Mouse (Mus musculus): ENCODE results near the gene Nfix. TPM values are rescaled to one million over a fixed set of nuclear protein-coding genes. Genes with fewer than 3 reads are reported as not detected.

The Nfix gene
- polyA plus RNA-seq, 1 experiment from 2014 or later = 28.7 TPM

DNA sequence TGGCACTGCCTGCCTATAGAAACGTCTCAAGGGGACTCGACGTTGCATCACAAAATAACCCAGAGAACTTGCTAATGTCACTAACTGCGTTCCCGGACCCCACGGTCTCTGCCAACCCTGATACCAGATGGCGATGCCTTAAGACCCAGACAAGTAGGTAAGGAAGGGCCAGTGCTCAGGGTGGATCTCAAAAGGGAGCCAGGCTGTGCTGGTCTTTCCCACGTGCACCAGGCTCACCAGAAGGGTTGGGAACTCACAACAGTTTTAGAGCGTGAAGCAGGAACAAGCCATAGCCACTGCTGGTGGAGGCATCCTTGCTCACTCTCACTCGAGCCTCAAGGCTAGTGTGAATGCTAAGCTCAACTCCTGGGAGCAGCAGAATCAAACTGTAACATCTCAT lies 32.9 kb downstream of the Nfix start:
- Histone ChIP-seq H3K4me1 (peaks cover 35% of the 10 kb centered on the region), H3K4me2 (no peak overlapping the region), H3K36me3 (peaks cover 15% of the 10 kb centered on the region; the same call in 1 of the 2 replicates), H3K4me3 (replicated peaks) (no peak overlapping the region), H3K9me3 (no peaks in the 10 kb centered on the region), H3K27ac (no peak overlapping the region), H3K27me3 (replicated peaks) (0 out of 2 replicates have a peak, but pooled peaks cover 6% of the 10 kb centered on the region), H3K9ac (no peak overlapping the region)
- ATAC-seq (ENCODE audit: insufficient read depth, low FRiP score, low read depth) = no peak
- 83% methylated on average over 10 of the region's 10 CpGs for WGBS

- Histone ChIP-seq H3K4me3 (replicated peaks) (no peak overlapping the region), H3K27me3 (replicated peaks) (0 out of 2 replicates have a peak, but pooled peaks cover 5% of the 10 kb centered on the region), H3K4me2 (no peak overlapping the region), H3K9ac (no peak overlapping the region), H3K4me1 (peaks cover 27% of the 10 kb centered on the region), H3K27ac (peak overlapping the region; percentile 11; the same call in 1 of the 2 replicates), H3K36me3 (peaks cover 15% of the 10 kb centered on the region; the same call in 1 of the 2 replicates), H3K9me3 (no peaks in the 10 kb centered on the region)
- 65% methylated on average over 9 of the region's 9 CpGs for WGBS
- no peak for ATAC-seq (ENCODE audit: insufficient read depth, low FRiP score, low read depth)
Measured at GRCm38 (mm10) chr8:84766422-84766821, 33.7 kb downstream of the Nfix start.

DNA sequence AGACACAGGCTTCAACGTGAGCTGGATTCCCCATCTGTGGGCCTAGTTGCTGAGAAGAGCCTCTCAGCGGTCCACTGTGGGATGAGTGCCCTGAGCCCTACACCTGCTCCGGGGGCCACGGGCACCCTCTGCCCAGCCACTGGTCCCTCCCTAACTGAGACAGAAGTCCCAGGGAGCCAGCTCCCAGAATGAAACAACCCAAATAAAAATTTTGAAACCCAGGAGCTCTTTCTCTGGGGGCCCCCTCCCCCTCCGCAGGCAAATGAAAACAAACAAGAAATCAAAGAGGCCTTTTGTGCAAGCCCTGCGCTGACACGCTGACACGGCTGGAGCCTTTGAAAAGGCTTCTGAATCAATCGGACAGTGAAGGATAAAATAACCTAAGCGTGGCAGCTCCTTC lies 34.5 kb downstream of the Nfix start:
- H3K9me3 ChIP-seq = no peaks in the 10 kb centered on the region
- no peak overlapping the region for H3K4me3 ChIP-seq (replicated peaks)
- H3K36me3 ChIP-seq = peaks cover 11% of the 10 kb centered on the region; the same call in 1 of the 2 replicates
- H3K4me1 ChIP-seq = peaks cover 21% of the 10 kb centered on the region
- no peak for ATAC-seq (ENCODE audit: insufficient read depth, low FRiP score, low read depth)
- H3K4me2 ChIP-seq = no peak overlapping the region
- WGBS = 40% methylated on average over 10 of the region's 10 CpGs
- H3K27me3 ChIP-seq (replicated peaks) = no peaks in the 10 kb centered on the region
- H3K27ac ChIP-seq = peak overlapping the region; percentile 11; the same call in 1 of the 2 replicates
- no peak overlapping the region for H3K9ac ChIP-seq

DNA sequence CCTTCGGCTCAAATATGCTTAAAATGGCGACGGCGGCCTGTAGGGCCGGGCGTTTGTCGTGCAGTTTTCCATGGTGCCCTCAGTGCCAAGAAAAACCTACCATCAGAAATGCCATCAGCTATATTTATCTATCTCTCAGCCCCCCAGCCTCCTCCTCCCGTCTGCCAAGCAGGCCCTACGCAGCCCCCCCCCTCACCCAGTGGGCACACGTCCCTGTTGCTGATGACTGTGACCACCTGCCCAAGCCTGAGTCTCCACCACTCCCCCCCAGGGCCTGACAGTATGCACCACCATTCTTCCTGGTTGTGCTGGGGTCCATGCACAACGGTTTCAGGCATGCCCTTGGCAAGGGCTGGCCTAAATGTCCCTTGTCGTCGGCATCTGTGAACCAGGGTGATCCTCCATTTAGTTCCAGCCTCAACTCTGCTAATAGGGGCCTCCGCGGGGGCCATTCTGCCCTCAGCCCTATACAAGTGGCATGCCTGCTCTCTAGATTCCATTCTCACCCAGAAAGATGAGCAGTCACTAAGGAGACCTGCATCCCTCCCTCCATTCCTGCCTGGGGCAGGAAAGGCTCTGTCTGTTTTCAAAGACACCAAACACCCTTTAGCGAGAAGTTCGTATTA lies 35.2 kb downstream of the Nfix start:
- H3K9ac ChIP-seq = no peak overlapping the region
- no peak for ATAC-seq (ENCODE audit: insufficient read depth, low FRiP score, low read depth)
- no peak overlapping the region for H3K27ac ChIP-seq
- no peak overlapping the region for H3K4me2 ChIP-seq
- no peak overlapping the region for H3K4me3 ChIP-seq (replicated peaks)
- H3K9me3 ChIP-seq = no peaks in the 10 kb centered on the region
- H3K27me3 ChIP-seq (replicated peaks) = no peaks in the 10 kb centered on the region
- peaks cover 18% of the 10 kb centered on the region for H3K4me1 ChIP-seq
- WGBS = 82% methylated on average over 17 of the region's 17 CpGs
- peaks cover 11% of the 10 kb centered on the region; the same call in 1 of the 2 replicates for H3K36me3 ChIP-seq

- no peak overlapping the region for H3K27ac ChIP-seq
- no peak overlapping the region for H3K9ac ChIP-seq
- 57% methylated on average over 4 of the region's 4 CpGs for WGBS
- H3K36me3 ChIP-seq = peaks cover 11% of the 10 kb centered on the region; the same call in 1 of the 2 replicates
- no peak overlapping the region for H3K4me2 ChIP-seq
- H3K4me1 ChIP-seq = peaks cover 17% of the 10 kb centered on the region
- peak; percentile 67 for ATAC-seq (ENCODE audit: insufficient read depth, low FRiP score, low read depth)
- H3K9me3 ChIP-seq = no peaks in the 10 kb centered on the region
- H3K4me3 ChIP-seq (replicated peaks) = no peak overlapping the region
- no peaks in the 10 kb centered on the region for H3K27me3 ChIP-seq (replicated peaks)
Measured at GRCm38 (mm10) chr8:84764100-84764499, 36.0 kb downstream of the Nfix start.

GRCm38 (mm10) chr8:84760901-84761300 lies 39.2 kb downstream of the Nfix start:
- Histone ChIP-seq H3K4me1 (peaks cover 18% of the 10 kb centered on the region), H3K36me3 (no peaks in the 10 kb centered on the region), H3K9me3 (no peaks in the 10 kb centered on the region), H3K27me3 (replicated peaks) (no peaks in the 10 kb centered on the region), H3K27ac (no peak overlapping the region), H3K4me2 (no peak overlapping the region), H3K9ac (no peak overlapping the region), H3K4me3 (replicated peaks) (no peak overlapping the region)
- ATAC-seq (ENCODE audit: insufficient read depth, low FRiP score, low read depth) = no peak
- 59% methylated on average over 2 of the region's 2 CpGs for WGBS

DNA sequence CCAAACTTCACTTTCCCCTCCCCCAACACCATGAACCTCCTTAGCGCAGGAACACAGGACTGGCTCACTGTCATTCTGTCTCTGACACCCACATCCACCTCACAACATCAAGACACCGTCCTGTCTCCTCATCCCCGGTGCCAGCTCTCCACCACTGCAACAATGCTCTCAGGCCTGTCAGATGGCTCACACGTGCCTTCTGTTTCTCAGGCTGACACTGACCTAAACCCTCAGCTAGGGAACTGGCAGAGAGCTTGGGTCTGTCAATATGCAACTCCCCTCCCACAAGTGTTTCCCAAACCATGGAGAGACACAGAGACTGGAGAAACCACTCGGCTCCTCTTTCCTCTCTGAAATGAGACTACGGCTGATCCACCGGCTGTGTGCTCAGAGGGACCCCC lies 39.7 kb downstream of the Nfix start:
- no peaks in the 10 kb centered on the region for H3K36me3 ChIP-seq
- H3K9ac ChIP-seq = no peak overlapping the region
- no peak overlapping the region for H3K4me2 ChIP-seq
- H3K27ac ChIP-seq = no peak overlapping the region
- no peaks in the 10 kb centered on the region for H3K9me3 ChIP-seq
- H3K4me3 ChIP-seq (replicated peaks) = no peak overlapping the region
- H3K4me1 ChIP-seq = peaks cover 13% of the 10 kb centered on the region
- no peaks in the 10 kb centered on the region for H3K27me3 ChIP-seq (replicated peaks)
- no peak for ATAC-seq (ENCODE audit: insufficient read depth, low FRiP score, low read depth)
- 68% methylated on average over 7 of the region's 7 CpGs for WGBS

DNA sequence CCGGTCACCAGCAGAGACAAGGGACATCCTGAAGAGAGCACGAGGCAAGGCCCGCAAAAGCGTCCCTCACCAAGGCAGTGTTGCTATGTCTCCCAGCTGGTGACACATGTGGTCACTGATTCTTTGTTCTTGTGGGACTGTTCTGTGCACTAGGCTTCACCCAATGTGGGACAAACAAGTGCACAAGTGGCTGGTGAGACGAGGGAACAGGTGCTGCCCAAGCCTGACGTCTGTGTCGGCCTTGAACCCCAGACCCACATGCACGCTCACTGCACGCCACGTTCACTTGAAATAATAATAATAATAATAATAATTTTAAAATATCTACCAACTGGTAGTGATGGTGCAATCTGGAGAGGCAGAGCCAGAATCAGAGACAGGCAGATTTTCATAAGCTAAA lies 40.4 kb downstream of the Nfix start:
- no peak overlapping the region for H3K4me3 ChIP-seq (replicated peaks)
- H3K4me2 ChIP-seq = no peak overlapping the region
- 87% methylated on average over 10 of the region's 10 CpGs for WGBS
- H3K9me3 ChIP-seq = no peaks in the 10 kb centered on the region
- H3K4me1 ChIP-seq = peaks cover 12% of the 10 kb centered on the region; the same call in 1 of the 2 replicates
- no peak overlapping the region for H3K27ac ChIP-seq
- H3K9ac ChIP-seq = no peak overlapping the region
- ATAC-seq (ENCODE audit: insufficient read depth, low FRiP score, low read depth) = no peak
- H3K36me3 ChIP-seq = no peaks in the 10 kb centered on the region
- H3K27me3 ChIP-seq (replicated peaks) = no peaks in the 10 kb centered on the region

DNA sequence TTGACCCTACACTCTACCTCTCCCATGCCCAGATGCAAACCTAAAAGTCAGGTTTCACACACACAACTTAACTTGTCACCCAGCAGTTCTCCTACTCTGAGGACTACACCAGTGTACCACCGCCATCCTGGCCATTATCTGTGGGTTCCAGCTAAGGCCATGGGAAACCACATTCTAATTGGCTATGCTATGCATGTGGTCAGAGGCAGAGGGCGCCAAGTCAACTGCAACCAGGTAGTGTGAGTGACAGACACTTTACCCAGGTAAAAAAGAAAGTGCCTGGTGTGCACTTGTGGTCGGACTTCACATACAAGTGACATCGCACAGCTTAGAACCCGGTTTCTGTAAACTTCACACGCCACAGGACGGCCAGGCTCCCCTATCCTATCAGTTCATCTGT lies 41.0 kb downstream of the Nfix start:
- ATAC-seq (ENCODE audit: insufficient read depth, low FRiP score, low read depth) = peak; percentile 44; the same call in 1 of the 2 replicates

GRCm38 (mm10) chr8:84758308-84758707 lies 41.8 kb downstream of the Nfix start:
- Histone ChIP-seq H3K9ac (no peak overlapping the region), H3K27ac (no peak overlapping the region), H3K4me3 (replicated peaks) (no peak overlapping the region), H3K27me3 (replicated peaks) (no peaks in the 10 kb centered on the region), H3K4me2 (no peak overlapping the region), H3K9me3 (no peaks in the 10 kb centered on the region), H3K36me3 (no peaks in the 10 kb centered on the region), H3K4me1 (peaks cover 12% of the 10 kb centered on the region; the same call in 1 of the 2 replicates)
- 96% methylated on average over 3 of the region's 3 CpGs for WGBS
- no peak for ATAC-seq (ENCODE audit: insufficient read depth, low FRiP score, low read depth)

More for the DNA sequence above, 41.0 kb downstream of the Nfix start:
- H3K27me3 ChIP-seq (replicated peaks) = no peaks in the 10 kb centered on the region
- no peaks in the 10 kb centered on the region for H3K36me3 ChIP-seq
- H3K4me2 ChIP-seq = no peak overlapping the region
- no peak overlapping the region for H3K27ac ChIP-seq
- no peaks in the 10 kb centered on the region for H3K9me3 ChIP-seq
- no peak overlapping the region for H3K4me3 ChIP-seq (replicated peaks)
- 59% methylated on average over 7 of the region's 7 CpGs for WGBS
- no peak overlapping the region for H3K9ac ChIP-seq
- H3K4me1 ChIP-seq = peaks cover 12% of the 10 kb centered on the region; the same call in 1 of the 2 replicates

DNA sequence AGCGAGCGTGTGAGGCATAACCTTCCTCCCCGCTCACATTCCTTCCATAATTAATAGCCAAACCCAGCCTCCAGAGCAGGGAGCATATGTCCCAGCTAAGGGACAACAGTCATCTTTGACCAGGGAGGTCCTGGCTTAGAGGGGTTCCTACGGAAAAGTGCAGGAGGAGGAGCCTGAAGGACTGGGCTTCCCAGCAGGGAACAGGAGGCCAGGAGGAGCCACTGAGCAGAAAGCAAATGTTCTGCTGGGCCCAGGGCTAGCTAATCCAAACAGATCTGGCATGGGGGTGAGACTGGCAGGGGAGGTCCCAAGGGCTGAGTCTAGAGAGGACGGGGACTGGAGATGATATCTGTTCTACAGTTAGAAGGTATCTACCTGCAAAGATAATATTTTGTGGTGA lies 42.6 kb downstream of the Nfix start:
- H3K9me3 ChIP-seq = no peaks in the 10 kb centered on the region
- no peak for ATAC-seq (ENCODE audit: insufficient read depth, low FRiP score, low read depth)
- 34% methylated on average over 5 of the region's 5 CpGs for WGBS
- H3K27me3 ChIP-seq (replicated peaks) = no peaks in the 10 kb centered on the region
- H3K9ac ChIP-seq = no peak overlapping the region
- peaks cover 12% of the 10 kb centered on the region; the same call in 1 of the 2 replicates for H3K4me1 ChIP-seq
- H3K4me2 ChIP-seq = no peak overlapping the region
- no peak overlapping the region for H3K27ac ChIP-seq
- 0 out of 2 replicates have a peak, but pooled peaks cover 4% of the 10 kb centered on the region for H3K36me3 ChIP-seq
- no peak overlapping the region for H3K4me3 ChIP-seq (replicated peaks)

DNA sequence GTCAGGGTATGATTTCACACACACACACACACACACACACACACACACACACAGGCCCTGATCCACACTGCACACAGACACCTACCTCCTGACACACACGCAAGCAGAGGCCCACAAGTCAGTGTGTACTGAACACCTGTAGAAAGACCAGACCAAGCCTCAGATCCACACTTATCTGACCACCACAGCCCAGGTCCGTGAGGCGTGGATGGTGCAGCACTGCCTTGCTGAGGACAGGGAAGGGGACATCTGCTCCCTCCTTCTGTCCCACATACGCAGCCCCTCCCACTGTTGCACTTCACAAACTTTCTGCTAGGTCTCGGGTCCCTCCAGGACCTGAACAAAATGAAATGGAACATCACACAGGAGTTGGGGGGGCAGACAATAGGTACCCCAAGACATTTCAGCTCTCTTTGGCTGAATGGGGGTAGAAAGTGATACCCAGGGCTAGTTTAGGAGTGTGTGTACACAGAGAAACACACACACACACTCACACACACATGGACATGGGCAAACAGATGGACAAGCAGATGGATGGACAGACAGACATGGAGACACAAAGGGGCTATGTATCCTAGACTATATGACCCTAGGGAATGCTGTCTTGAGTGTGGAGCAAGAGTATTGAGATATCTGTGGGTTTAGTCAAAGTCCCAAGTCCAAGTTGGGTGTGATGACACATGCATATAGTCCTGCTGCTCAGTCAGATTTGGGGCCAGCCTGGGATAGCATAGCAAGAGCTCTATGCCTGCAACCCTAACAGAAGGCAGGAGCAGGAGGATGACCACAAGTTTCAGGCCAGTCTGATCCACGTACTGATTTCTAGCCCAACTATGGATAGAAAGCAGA lies 47.2 kb downstream of the Nfix start:
- H3K27me3 ChIP-seq (replicated peaks) = no peaks in the 10 kb centered on the region; the same call in 1 of the 2 replicates
- no peak overlapping the region for H3K4me2 ChIP-seq
- no peaks in the 10 kb centered on the region for H3K9me3 ChIP-seq
- H3K27ac ChIP-seq = no peak overlapping the region
- H3K36me3 ChIP-seq = 0 out of 2 replicates have a peak, but pooled peaks cover 4% of the 10 kb centered on the region
- WGBS = 76% methylated on average over 6 of the region's 6 CpGs
- H3K4me1 ChIP-seq = peaks cover 10% of the 10 kb centered on the region; the same call in 1 of the 2 replicates
- H3K4me3 ChIP-seq (replicated peaks) = no peak overlapping the region
- ATAC-seq (ENCODE audit: insufficient read depth, low FRiP score, low read depth) = no peak
- H3K9ac ChIP-seq = no peak overlapping the region
